Mouse (Mus musculus): ENCODE data around the gene Sez6.

DNA sequence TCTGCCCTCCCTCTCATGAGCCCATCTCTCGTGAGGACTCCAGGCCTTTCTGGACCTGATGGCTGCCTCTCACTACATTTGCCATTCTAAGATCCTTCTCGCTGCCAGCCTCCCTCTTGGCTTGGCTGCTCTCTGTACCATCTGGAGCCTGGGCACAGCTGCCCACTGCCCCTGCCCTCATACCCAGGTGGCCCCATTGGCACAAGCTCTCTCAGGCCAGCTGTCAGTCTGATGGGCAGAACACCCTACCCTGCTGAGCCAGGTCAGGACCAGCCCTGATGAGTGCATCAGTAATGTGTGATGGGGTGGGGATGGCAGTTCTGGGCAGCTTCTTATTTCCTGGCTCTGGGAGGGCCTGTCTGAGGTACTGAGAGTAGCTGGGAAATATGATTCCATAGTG lies 27.7 kb downstream of the Sez6 start:
- TF ChIP-seq CTCF (IDR thresholded peaks at IDR 0.05; ENCODE audit: low read depth) (no peak), EP300 (IDR thresholded peaks at IDR 0.05; ENCODE audit: low read depth) (no peak)
